Mouse (Mus musculus) kidney, postnatal 25 days (tissue): ENCODE measurements around the gene Fam189a1.

ENCODE experiments used
- DNase-seq, 2 experiments: peaks; one replicate each; pipeline ENCODE4 v3.0.0; 2021; ENCODE audit warnings: mixed read lengths in 2 of 2

Gene Fam189a1

DNA sequence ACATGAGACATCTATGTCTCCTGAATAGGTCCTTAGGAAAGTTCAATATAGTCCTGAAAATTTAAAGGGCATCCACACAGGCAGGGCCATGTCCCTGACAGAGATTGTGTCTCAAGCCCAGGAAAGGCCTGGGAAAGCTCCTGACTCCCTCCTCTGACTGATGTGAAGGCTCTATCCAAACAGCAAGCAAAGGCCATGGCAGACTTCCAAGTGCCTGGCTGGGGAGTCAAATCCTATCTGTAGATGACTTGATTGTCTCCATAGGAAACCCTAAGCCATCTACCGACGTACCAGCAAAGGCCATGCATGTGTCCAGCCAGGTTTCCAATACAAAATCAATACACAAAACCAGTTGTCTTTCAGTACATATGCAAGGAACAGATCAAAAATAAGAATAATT, 54.7 kb downstream of the Fam189a1 start:
- DNase-seq, result peak in 1 of 2 experiments; percentile 2

DNA sequence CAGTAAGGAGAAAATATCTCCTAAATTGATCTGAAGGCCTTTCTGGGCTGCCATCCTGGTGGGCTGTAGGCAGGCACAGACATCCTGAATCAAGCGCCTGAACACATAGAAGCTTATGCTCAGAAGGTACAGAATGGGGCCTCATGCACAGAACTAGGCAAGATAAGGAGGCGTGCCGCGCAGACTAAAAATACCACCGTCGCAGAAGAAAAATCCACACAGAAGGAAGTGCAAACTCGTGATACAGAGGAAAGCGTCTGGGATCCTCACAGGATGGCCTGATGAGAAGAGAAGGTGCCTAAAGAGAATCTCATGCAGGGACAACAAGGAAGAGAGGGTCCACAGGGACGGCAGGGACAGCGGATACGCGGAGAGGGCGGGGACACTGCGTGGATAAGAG, 58.7 kb downstream of the Fam189a1 start:
- DNase-seq, result no peak

DNA sequence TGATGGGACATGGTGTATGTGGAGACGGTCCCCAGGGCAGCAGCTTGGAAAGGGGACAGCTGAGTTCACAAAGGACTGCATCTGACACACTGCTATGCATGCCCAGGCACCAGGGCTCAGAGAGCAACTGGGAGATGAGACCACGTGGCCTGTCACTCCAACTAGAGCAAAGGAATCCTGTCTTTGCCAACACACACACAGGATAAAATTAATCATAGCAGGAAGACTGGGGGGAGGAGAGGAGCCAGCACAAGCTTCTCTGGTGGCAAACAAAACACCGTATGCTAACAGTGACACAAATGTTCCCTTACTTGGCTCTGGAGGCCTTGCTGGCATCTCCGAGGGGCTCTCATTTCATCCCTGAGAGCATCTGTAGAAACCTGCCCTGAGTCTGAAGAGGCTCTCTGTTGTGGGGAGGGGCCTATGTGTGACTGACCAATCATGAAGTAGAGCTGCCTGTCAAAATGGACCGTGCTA, 60.7 kb downstream of the Fam189a1 start:
- DNase-seq, result no peak

DNA sequence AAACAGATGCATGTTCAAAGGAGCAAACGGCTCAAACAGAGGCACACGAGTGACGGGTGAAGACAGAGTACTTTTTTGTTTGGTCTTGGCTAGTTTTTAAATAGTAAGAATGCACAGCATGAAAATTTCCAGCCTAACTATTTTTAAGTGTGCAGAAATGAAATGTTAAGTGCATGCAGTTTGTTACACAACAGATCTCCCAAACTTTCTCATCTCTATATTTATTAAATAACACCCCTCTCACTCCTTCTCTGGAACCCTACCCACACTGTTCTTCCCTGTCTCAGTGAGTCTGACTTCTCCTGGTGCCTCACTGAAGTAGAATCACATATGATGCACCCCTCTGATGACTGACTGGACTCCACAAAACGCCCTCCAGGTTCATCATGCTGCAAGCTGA, 63.1 kb downstream of the Fam189a1 start:
- no peak for DNase-seq

DNA sequence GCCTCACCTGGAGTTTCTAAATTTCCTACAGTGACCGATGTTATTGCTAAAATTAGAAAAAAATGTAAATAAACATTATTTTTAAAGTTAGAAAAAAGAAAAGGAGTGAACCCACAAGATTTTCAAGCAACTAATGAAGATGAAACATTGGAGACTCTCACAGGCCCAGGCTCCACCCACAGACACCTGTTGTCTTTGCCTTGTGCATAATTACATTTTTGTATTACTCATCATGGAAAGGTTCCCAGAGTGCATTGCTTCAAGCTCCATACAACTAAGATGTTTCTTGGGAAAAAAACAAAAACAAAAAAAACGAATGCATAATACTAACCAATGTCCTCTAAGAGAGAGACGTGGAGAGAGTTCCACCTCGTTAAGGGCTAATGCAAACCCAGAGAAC, 64.9 kb downstream of the Fam189a1 start:
- DNase-seq, result no peak

DNA sequence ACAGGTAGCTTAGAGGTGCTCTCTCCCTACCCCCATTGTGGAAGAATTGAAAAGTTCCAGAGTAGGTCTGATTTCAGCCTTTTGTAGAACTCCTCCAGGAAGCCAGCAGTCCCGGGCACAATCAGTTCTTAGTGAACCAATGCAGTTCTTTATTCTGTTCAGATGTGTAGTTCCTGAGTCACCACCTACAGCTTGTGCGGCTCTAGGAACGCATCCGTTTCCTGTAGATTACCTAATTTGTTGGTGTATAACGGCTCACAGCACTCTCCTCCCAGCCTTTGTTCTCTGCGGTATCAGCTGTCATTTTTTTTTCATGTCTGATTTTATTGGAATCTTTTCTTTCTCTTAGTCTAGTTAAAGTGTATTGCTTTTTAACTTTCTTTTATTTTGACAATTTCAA, 70.4 kb downstream of the Fam189a1 start:
- no peak for DNase-seq

GRCm38 (mm10) chr7:65082778-65083091, 73.6 kb downstream of the Fam189a1 start:
- no peak for DNase-seq

GRCm38 (mm10) chr7:65081979-65082777, 74.2 kb downstream of the Fam189a1 start:
- no peak for DNase-seq

DNA sequence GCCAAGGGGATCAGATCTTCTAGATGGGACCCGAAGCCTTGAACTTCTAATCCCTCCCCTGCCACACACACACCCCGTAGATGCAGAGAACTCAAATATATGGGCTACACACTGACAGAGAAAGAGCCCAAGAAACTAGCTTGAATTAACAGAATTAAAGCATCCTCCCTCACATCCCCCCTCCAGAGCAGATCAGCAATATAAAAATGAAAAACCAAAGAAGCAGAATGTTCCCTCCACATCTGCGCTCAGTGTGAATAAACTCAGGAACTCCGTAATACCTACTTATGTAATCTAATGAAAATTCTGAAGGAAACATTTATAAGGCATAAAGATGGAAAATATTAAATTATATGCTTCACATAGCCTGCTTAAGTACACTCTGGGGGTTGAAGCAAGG, 80.2 kb downstream of the Fam189a1 start:
- no peak for DNase-seq

DNA sequence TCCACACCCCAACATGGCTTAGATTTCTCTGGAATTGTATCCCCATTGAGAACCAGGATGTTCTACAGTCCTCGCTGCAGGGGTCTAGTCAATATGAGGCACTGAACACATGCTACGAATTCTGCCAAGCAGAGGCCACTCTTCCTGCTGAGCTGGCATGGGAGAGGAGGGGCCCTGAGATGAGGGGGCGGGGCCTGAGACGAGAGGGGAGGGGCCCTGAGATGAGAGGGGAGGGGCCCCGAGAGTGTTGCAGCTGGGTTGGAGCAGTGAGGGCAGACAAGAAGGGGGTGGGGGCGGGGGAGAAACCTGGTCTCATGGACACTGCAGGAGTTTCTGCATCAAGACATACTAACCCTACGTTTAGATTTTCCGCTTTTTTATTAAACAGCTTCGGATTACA, 82.2 kb downstream of the Fam189a1 start:
- DNase-seq, result no peak

- peak in 1 of 2 experiments; percentile 37 for DNase-seq
Measured at GRCm38 (mm10) chr7:65073555-65073954, 82.8 kb downstream of the Fam189a1 start.

- no peak for DNase-seq
Measured at GRCm38 (mm10) chr7:65066211-65066610, 90.2 kb downstream of the Fam189a1 start.

- no peak for DNase-seq
Measured at GRCm38 (mm10) chr7:65065457-65065856, 90.9 kb downstream of the Fam189a1 start.

DNA sequence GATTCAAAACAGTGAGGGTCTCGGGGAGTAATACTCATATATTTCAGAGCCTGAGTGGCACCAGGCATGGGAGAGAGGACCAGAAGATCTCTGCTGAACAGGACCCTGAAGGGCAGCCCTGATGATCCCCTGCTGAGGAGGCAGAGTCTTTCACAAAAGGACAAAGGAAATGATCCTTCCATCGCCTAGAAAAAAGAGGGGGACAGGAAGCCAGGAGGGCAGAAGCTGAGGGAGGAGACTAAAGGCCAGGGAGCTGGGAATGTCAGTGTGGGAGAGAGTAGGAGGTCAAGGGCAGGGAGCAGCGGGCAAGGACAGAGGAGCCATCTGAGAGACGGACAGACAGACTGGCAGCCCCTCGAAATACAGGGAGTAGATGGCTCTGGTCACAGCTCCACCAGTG, 91.7 kb downstream of the Fam189a1 start:
- DNase-seq, result no peak

DNA sequence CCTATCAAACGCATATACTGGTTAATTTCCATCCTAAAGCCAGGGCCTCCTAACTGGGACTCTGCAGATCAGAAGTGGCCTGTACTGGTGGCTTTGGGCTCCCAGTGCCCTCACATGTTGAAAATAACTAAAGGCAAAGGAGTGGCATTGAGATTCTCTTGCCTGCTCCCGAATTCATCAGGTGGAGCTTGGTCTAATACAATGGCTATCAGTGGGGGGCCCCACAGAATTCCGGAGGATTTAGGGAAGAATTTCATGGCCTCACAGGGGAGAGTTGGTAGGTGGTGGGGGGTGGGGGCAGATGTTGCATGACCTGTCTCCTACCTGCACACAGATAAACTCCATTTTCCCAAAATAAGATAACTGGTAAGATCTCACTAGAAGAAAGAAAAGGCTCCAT, 92.3 kb downstream of the Fam189a1 start:
- no peak for DNase-seq

DNA sequence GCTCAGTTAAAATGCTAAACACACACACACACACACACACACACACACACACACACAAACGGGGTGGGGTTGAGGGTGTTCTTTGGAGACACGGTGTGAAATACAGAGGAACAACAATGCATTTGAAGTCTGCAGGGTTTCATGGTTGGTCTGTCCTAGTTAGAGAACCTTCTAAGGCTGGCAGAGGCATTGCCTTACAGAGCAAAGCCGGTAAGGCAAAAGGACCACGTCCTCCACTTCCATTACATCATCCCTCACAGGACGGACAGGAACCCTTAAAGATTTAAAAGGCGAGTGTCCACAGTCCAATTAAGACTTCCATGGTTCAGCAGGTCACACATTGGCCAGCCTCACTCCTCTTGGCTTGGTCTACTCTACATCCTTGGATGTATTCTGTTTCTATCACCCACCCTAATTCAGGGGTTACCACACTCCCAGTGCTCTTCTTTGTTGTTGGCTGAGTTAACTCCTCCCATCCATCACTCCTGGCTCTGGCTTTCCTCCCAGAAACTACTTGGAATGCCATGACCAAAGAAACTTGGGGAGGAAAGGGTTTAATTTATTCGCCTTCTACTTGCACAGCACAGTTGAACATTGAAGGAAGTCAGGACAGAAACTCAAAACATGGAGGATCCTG, 96.1 kb downstream of the Fam189a1 start:
- no peak for DNase-seq

- DNase-seq, result no peak
Measured at GRCm38 (mm10) chr7:65056864-65057263, 99.5 kb downstream of the Fam189a1 start.

GRCm38 (mm10) chr7:65051986-65052385, 104.4 kb downstream of the Fam189a1 start:
- DNase-seq, result no peak

DNA sequence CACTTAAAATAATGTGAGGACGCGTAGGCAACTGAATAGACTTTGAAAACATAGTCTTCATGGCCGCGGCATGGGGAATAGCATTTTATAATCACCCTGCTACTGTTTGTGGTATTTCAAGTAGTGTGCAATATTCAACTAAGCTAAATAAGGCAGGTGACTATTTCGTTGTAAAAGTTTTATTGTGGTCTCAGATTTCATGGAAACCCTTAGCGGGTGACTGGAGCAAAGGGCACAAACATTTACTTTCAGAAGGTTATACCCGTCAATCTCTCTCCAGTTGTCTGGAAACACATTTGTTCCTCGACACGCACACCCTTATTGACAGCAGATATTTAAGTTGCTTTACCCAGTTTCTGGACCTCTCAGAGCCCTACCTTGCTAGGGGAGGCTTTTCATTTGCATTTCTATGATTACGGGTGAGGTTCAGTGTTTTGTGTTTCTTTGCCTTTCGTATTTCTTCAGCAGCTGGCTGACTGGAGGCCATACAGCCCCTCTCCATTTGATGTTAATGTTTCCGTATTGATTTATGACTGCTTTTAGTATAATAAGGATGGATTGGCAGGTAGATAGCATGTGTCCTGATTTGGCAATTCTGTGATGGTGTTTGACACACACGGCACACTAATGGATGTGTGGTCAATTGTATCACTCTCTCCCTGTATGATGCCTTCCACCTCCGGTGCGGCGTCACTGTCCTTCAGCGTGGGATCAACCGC, 107.0 kb downstream of the Fam189a1 start:
- DNase-seq, result no peak

DNA sequence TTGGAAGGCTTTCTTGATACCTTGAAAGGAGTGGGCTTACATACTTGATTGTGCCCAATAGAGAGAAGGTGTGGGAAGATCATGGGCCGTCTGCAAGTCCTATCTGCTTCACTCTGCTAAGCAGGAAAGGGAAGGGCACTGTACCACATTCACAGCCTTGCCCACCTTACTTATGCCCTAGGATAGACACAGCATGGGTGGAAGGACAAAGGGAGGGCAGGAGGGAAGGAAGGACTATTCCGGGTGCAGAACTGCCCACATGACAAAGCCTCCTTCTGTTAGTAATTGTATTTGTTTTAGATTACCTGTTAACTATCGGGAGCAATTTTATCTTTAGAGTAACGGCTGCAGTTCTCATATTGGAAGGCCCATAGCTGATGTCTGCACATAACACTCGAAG, 108.7 kb downstream of the Fam189a1 start:
- no peak for DNase-seq

DNA sequence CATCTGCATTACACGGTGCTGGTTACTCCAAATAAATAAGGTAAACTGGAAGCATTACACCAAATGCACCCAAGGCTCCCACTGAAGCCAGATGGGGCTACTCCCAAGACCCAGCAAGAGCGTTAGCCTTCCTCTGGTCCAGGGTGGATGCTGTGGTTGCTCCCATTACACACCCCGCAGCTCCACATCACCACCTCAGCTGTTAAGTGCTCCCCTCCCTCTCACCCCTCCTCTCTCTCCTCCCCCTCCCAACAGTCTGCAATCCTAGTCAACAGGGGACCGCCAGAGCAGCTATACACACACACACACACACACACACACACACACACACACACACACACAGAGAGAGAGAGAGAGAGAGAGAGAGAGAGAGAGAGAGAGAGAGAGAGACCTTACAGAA, 109.7 kb downstream of the Fam189a1 start:
- no peak for DNase-seq

DNA sequence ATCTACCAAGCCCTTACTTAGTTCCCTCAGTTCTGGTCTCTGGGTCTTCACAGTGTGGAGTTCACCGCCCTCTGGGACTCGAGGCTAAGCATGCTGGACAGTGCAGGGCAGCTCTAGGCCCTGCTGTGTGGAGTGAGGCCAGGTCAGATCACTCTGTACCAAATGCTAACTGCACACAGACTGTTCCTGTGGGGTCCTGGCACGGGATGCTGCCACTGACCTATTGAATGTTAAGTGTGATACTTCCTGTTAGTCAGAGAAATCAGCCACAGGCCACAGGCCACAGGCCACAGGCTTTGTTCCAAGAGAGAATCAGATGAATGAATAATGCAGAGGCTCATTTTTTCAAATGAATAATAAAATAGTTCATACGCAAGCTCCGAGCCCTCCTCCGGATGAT, 112.1 kb downstream of the Fam189a1 start:
- no peak for DNase-seq

- no peak for DNase-seq
Measured at GRCm38 (mm10) chr7:65041106-65041505, 115.3 kb downstream of the Fam189a1 start.

GRCm38 (mm10) chr7:65031741-65032140, 124.6 kb downstream of the Fam189a1 start:
- no peak for DNase-seq
